Mouse (Mus musculus): Measurements from ENCODE around the gene Rbm47. TPM values are rescaled to one million over a fixed set of nuclear protein-coding genes. Genes with fewer than 3 reads are reported as not detected.

The Rbm47 gene
- total and polyA plus RNA-seq, 3 experiments = 1.9 to 3.5 (median 2.2) TPM

- intact Hi-C loops (cut with DNase I) = no loop called here
- Histone ChIP-seq H3K36me3 (ENCODE audit: control insufficient read depth, insufficient read depth, low read length) (no peaks in the 10 kb centered on the region), H3K4me1 (ENCODE audit: control insufficient read depth, insufficient read depth, low read length) (no peaks in the 10 kb centered on the region), H3K27me3 (ENCODE audit: control insufficient read depth, insufficient read depth, low read length) (no peaks in the 10 kb centered on the region), H3K4me3 (no peak overlapping the region), H3K9ac (ENCODE audit: low read depth, low read length) (no peak overlapping the region), H3K79me2 (replicated peaks; ENCODE audit: control insufficient read depth, insufficient read depth, low read length) (no peaks in the 10 kb centered on the region), H3K27ac (no peak overlapping the region)
- WGBS = 71% methylated on average over 5 of the region's 5 CpGs
- no peak for TF ChIP-seq EP300 (IDR thresholded peaks at IDR 0.05; ENCODE audit: insufficient read depth, low read depth, low read length)
- no peak for TF ChIP-seq POLR2A (IDR thresholded peaks at IDR 0.05; ENCODE audit: insufficient read depth, low read depth, low read length)
- no peak for TF ChIP-seq CTCF (IDR thresholded peaks at IDR 0.05)
- DNase-seq = no peak
Measured at GRCm38 (mm10) chr5:66028232-66028631, 144.7 kb downstream of the Rbm47 start.

GRCm38 (mm10) chr5:66027206-66027605 is 145.7 kb downstream of the Rbm47 start:
- H3K9ac ChIP-seq (ENCODE audit: low read depth, low read length) = no peak overlapping the region
- no peaks in the 10 kb centered on the region for H3K79me2 ChIP-seq (replicated peaks; ENCODE audit: control insufficient read depth, insufficient read depth, low read length)
- no peak for DNase-seq
- no peak overlapping the region for H3K4me3 ChIP-seq
- WGBS = 94% methylated on average over 8 of the region's 8 CpGs
- no peaks in the 10 kb centered on the region for H3K4me1 ChIP-seq (ENCODE audit: control insufficient read depth, insufficient read depth, low read length)
- no peaks in the 10 kb centered on the region for H3K36me3 ChIP-seq (ENCODE audit: control insufficient read depth, insufficient read depth, low read length)
- H3K27me3 ChIP-seq (ENCODE audit: control insufficient read depth, insufficient read depth, low read length) = no peaks in the 10 kb centered on the region
- H3K27ac ChIP-seq = no peak overlapping the region
- intact Hi-C loops (cut with DNase I) = no loop called here
- TF ChIP-seq CTCF (IDR thresholded peaks at IDR 0.05) (no peak), POLR2A (IDR thresholded peaks at IDR 0.05; ENCODE audit: insufficient read depth, low read depth, low read length) (no peak), EP300 (IDR thresholded peaks at IDR 0.05; ENCODE audit: insufficient read depth, low read depth, low read length) (no peak)

- intact Hi-C loops (cut with DNase I) = no loop called here
- H3K79me2 ChIP-seq (replicated peaks; ENCODE audit: control insufficient read depth, insufficient read depth, low read length) = no peaks in the 10 kb centered on the region
- WGBS = 97% methylated on average over 31 of the region's 31 CpGs
- H3K27ac ChIP-seq = no peak overlapping the region
- no peaks in the 10 kb centered on the region for H3K4me1 ChIP-seq (ENCODE audit: control insufficient read depth, insufficient read depth, low read length)
- no peak for TF ChIP-seq CTCF (IDR thresholded peaks at IDR 0.05)
- no peak for TF ChIP-seq EP300 (IDR thresholded peaks at IDR 0.05; ENCODE audit: insufficient read depth, low read depth, low read length)
- TF ChIP-seq POLR2A (IDR thresholded peaks at IDR 0.05; ENCODE audit: insufficient read depth, low read depth, low read length) = no peak
- no peaks in the 10 kb centered on the region for H3K27me3 ChIP-seq (ENCODE audit: control insufficient read depth, insufficient read depth, low read length)
- H3K9ac ChIP-seq (ENCODE audit: low read depth, low read length) = no peak overlapping the region
- DNase-seq = no peak
- H3K36me3 ChIP-seq (ENCODE audit: control insufficient read depth, insufficient read depth, low read length) = no peaks in the 10 kb centered on the region
- no peak overlapping the region for H3K4me3 ChIP-seq
Measured at GRCm38 (mm10) chr5:66026796-66027195, 146.1 kb downstream of the Rbm47 start.

- no peak for DNase-seq
- intact Hi-C loops (cut with DNase I) = no loop called here
- WGBS = 78% methylated on average over 2 of the region's 2 CpGs
- no peaks in the 10 kb centered on the region for H3K79me2 ChIP-seq (replicated peaks; ENCODE audit: control insufficient read depth, insufficient read depth, low read length)
- TF ChIP-seq EP300 (IDR thresholded peaks at IDR 0.05; ENCODE audit: insufficient read depth, low read depth, low read length) (no peak), CTCF (IDR thresholded peaks at IDR 0.05) (no peak), POLR2A (IDR thresholded peaks at IDR 0.05; ENCODE audit: insufficient read depth, low read depth, low read length) (no peak)
- no peaks in the 10 kb centered on the region for H3K27me3 ChIP-seq (ENCODE audit: control insufficient read depth, insufficient read depth, low read length)
- no peak overlapping the region for H3K9ac ChIP-seq (ENCODE audit: low read depth, low read length)
- H3K4me1 ChIP-seq (ENCODE audit: control insufficient read depth, insufficient read depth, low read length) = no peaks in the 10 kb centered on the region
- H3K4me3 ChIP-seq = no peak overlapping the region
- no peaks in the 10 kb centered on the region for H3K36me3 ChIP-seq (ENCODE audit: control insufficient read depth, insufficient read depth, low read length)
- no peak overlapping the region for H3K27ac ChIP-seq
Measured at GRCm38 (mm10) chr5:66015449-66015961, 157.4 kb downstream of the Rbm47 start.

GRCm38 (mm10) chr5:66014437-66014836 is 158.5 kb downstream of the Rbm47 start:
- 94% methylated on average over 2 of the region's 2 CpGs for WGBS
- Histone ChIP-seq H3K79me2 (replicated peaks; ENCODE audit: control insufficient read depth, insufficient read depth, low read length) (no peaks in the 10 kb centered on the region), H3K9ac (ENCODE audit: low read depth, low read length) (no peak overlapping the region), H3K27me3 (ENCODE audit: control insufficient read depth, insufficient read depth, low read length) (no peaks in the 10 kb centered on the region), H3K36me3 (ENCODE audit: control insufficient read depth, insufficient read depth, low read length) (no peaks in the 10 kb centered on the region), H3K27ac (no peak overlapping the region), H3K4me1 (ENCODE audit: control insufficient read depth, insufficient read depth, low read length) (no peaks in the 10 kb centered on the region), H3K4me3 (no peak overlapping the region)
- TF ChIP-seq POLR2A (IDR thresholded peaks at IDR 0.05; ENCODE audit: insufficient read depth, low read depth, low read length) (no peak), EP300 (IDR thresholded peaks at IDR 0.05; ENCODE audit: insufficient read depth, low read depth, low read length) (no peak), CTCF (IDR thresholded peaks at IDR 0.05) (no peak)
- no peak for DNase-seq
- intact Hi-C loops (cut with DNase I) = no loop called here

GRCm38 (mm10) chr5:66013999-66014398 is 158.9 kb downstream of the Rbm47 start:
- Histone ChIP-seq H3K4me1 (ENCODE audit: control insufficient read depth, insufficient read depth, low read length) (no peaks in the 10 kb centered on the region), H3K9ac (ENCODE audit: low read depth, low read length) (no peak overlapping the region), H3K4me3 (no peak overlapping the region), H3K79me2 (replicated peaks; ENCODE audit: control insufficient read depth, insufficient read depth, low read length) (no peaks in the 10 kb centered on the region), H3K27ac (no peak overlapping the region), H3K36me3 (ENCODE audit: control insufficient read depth, insufficient read depth, low read length) (no peaks in the 10 kb centered on the region), H3K27me3 (ENCODE audit: control insufficient read depth, insufficient read depth, low read length) (no peaks in the 10 kb centered on the region)
- TF ChIP-seq CTCF (IDR thresholded peaks at IDR 0.05) = no peak
- TF ChIP-seq EP300 (IDR thresholded peaks at IDR 0.05; ENCODE audit: insufficient read depth, low read depth, low read length) = no peak
- no peak for TF ChIP-seq POLR2A (IDR thresholded peaks at IDR 0.05; ENCODE audit: insufficient read depth, low read depth, low read length)
- intact Hi-C loops (cut with DNase I) = no loop called here
- 57% methylated on average over 3 of the region's 3 CpGs for WGBS
- DNase-seq = no peak

All from heart, adult 2 months (tissue).